Mouse (Mus musculus): ENCODE measurements around the gene Ckmt1.

DNA sequence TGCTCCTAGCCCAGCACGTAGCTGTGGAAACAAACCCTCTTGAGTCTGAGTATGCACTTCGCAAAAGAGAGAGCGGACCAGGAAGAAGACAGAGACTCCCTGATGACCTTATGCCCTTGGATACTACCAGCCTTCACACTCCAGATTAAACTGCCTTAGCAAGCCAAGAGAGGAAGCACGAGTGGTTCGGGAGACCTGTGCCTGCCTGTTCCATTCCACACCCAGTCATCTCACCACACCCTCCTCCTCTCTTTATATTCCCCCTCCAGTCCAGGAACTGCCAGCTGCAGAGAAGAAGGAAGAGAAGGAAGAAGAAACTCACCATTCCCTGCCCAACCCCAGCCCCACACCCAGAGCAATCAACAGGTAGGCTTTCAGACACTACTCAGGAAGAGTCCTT, at the start of gene Ckmt1:
- TF ChIP-seq CTCF (IDR thresholded peaks at IDR 0.05; ENCODE audit: borderline replicate concordance, insufficient read depth, low read length): no peak
- no peak for TF ChIP-seq POLR2A (IDR thresholded peaks at IDR 0.05; ENCODE audit: low read depth, low read length)

Data from embryonic fibroblast, embryonic 13.5 days (primary cell).